Mouse (Mus musculus) bone marrow, adult 2 months (tissue): ENCODE data around the gene Usp20. TPM values are rescaled to one million over a fixed set of nuclear protein-coding genes. Genes with fewer than 3 reads are reported as not detected.

Source experiments
- H3K27ac ChIP-seq: fragments of 200-500 bp; 2 replicates; pipeline ENCODE4 v1.5.1; 2012; ENCODE audit warnings: low read depth, mild to moderate bottlenecking, control low read depth, inconsistent platforms, low read length; ENCODE audit not compliant: control insufficient read depth, poor library complexity, insufficient read depth
- H3K4me1 ChIP-seq: fragments of 200-500 bp; 2 replicates; pipeline ENCODE4 v1.6.1; 2011; ENCODE audit warnings: low read length; ENCODE audit not compliant: control insufficient read depth, insufficient read depth
- H3K4me3 ChIP-seq: fragments of 200-500 bp; replicated peaks from 2 replicates; pipeline ENCODE3; 2011; ENCODE audit warnings: mild to moderate bottlenecking, low read depth, low read length, control low read depth; ENCODE audit not compliant: control insufficient read depth
- CTCF ChIP-seq: fragments of 200-500 bp; IDR thresholded peaks from 2 replicates; pipeline ENCODE4 v1.5.1; 2011; ENCODE audit warnings: low read length, control low read depth; ENCODE audit not compliant: control insufficient read depth, insufficient read depth
- POLR2A ChIP-seq: fragments of 200-500 bp; IDR thresholded peaks from 2 replicates; pipeline ENCODE4 v1.6.1; 2011; ENCODE audit warnings: low read depth, mild to moderate bottlenecking, control low read depth, low read length, borderline replicate concordance; ENCODE audit not compliant: control insufficient read depth
- WGBS: fragments of 180-500 bp; shearing (Covaris S2); methylation state at CpG from one replicate; pipeline ENCODE4 v1.1.7; 2018; 5-methylcytosine and 5-hydroxymethylcytosine counted together
- polyA plus RNA-seq: library from polyadenylated mRNA; stranded (reverse); fragments of >200 nt; gene quantifications from 2 replicates; pipeline ENCODE4 v1.2.4, GENCODE M21; 2011; ENCODE audit warnings: low replicate concordance; ENCODE audit not compliant: missing spikeins, insufficient read depth, insufficient read length

Gene Usp20
- polyA plus RNA-seq, 1 experiment, result 11.7 TPM

DNA sequence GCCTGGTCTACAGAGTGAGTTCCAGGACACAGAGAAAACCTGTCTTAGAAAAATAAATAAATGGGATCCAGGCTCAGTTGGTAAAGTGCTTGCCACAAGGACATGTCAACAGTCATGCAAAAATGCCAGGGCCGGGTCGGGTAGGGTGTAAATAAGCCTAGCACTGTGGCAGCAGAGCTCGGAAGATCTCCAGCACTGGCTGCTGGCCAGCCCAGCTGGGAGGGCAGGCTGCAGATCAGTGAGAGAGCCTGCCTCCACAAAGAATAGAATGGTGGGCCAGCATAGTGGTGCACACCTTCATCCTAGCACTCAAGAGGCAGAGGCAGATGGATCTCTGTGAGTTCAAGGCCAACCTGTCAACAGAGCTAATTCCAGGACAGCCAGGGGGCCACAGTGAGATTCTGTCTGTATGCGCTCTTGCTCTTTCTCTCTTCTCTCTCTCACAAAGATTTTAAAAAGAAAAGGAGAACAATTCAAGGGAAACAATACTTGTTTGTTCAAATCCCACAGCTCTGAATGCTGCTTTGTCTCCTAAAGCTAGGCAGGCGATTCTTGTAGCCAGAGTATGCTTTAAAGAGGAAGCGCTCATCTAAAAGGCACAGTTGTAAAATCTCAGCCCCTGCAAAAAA, 75.6 kb downstream of the Usp20 start:
- no peak overlapping the region for H3K4me3 ChIP-seq
- peaks cover 3% of the 10 kb centered on the region; the same call in 1 of the 2 replicates for H3K4me1 ChIP-seq
- 83% methylated on average over 6 of the region's 6 CpGs for WGBS
- TF ChIP-seq POLR2A (no peak), CTCF (no peak)
- no peak overlapping the region for H3K27ac ChIP-seq

DNA sequence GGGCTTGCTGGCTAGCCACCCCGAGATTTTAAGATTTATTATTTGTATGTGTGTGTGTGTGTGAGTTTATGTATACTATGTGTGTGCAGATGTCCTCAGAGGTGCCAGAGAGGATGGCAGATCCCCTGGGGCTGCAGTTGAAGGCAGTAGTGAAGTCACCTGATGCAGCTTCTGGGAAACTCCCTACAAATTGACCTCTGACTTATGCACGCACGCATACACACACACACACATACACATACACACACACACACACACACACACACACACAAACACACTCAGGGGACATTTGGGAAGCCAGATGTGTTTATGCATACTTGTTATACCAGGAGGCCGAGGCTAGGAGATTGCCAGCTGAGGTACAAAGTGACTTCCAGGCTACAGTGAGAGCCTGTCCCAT, 76.4 kb downstream of the Usp20 start:
- Histone ChIP-seq H3K27ac (no peak overlapping the region), H3K4me3 (no peak overlapping the region), H3K4me1 (peaks cover 4% of the 10 kb centered on the region; the same call in 1 of the 2 replicates)
- 93% methylated on average over 4 of the region's 4 CpGs for WGBS
- TF ChIP-seq POLR2A, result no peak
- no peak for TF ChIP-seq CTCF

DNA sequence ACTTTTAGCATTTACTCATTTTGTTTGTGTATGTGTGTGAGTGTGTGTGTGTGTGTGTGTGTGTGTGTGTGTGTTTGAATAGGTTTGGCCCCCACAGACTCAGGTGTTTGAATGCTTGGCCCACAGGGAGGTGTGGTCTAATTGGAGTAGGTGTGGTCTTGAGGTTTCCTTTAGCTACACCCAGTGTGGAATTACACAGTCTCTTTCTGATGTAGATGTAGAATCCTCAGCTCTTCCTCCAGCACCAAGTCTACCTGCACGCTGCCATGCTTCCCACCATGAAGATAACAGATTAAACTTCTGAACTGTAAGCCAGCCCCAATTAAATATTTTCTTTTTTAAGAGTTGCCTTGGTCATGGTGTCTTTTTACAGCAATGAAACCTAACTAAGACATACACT, 78.2 kb downstream of the Usp20 start:
- WGBS, result 44% methylated on average over 1 of the region's 1 CpGs
- TF ChIP-seq POLR2A, result no peak
- peak overlapping the region; percentile 71; the same call in 1 of the 2 replicates for H3K27ac ChIP-seq
- peaks cover 4% of the 10 kb centered on the region; the same call in 1 of the 2 replicates for H3K4me1 ChIP-seq
- peak overlapping the region; percentile 52 for H3K4me3 ChIP-seq

DNA sequence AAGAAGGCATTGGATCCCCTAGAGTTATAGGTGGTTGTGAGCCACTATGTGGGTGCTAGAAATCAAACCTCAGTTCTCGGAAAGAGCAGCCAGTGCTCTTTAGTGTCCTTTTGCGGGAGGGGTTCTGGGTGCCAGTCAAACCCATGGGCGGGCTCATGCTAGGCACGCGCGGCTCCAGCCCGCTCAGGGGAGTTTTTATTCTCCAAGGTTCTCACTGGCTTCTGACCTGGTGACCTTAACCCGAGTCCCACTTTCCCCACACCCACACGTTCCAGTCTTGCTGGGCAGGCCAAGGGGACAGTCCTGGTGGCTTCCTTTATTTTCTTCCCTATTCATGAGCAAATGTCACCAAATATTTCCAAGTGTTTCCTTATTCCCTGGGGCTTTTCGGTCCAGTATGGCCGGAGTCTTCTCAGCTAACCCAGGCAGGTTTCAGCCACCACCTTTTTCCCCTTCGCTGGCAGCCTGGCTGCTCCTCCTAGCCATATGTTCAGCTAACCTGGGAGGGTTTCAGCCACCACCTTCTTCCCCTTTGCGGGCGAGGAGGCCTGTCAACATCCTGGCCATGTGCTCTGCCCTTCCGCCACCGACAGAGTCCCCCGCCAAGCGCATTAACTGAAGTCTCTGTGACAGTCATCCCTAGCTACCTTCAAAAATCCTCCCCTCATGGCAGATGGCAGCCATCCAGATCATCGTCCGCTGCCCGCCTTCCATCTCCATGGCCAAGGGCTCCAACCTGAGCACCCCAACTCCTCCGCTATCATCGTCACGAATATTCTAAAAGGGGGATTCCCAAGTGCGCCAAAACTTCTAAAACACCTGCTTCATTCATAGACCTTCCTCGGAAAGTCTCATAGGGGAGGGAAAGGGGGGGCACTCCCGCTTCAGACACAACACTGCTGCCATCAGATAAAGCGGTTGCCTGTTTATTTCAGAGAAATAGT, 79.0 kb downstream of the Usp20 start:
- H3K4me3 ChIP-seq, result peak overlapping the region; percentile 49

DNA sequence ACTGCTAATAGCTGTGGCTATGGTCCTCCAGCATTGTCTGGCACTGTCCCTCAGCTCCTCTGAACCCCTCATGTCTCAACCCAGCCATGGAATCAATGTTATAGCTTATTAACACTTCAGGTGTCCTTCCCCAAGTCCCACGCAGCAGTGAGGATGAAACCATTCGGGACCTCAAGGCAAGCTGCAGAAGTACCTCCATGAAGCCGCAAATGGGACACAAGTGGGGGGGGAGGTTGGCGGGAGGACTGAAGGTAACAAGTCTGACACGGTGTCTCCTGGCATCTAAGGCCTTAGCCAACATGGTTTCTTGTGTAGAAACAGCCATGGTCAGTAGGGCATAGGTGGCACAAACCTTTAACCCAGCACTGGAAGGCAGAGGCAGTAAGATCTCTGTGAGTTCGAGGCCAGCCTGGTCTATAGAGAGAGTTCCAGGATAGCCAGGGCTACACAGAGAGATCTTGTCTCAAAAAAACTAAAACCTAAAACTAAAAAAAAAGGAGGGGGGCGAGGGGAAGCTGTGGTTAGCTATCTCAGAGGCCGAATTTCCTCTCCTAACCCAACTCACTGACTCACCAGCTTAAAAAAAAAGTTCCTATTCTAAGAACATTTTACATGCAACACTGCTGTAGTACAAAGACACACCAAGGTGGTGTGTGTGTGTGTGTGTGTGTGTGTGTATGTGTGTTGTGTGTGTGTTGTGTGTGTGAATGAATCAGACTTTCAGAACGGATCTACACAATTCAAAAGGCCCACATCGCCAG, 80.0 kb downstream of the Usp20 start:
- Histone ChIP-seq H3K4me3 (peak overlapping the region; percentile 49), H3K27ac (peak overlapping the region; percentile 71), H3K4me1 (peaks cover 4% of the 10 kb centered on the region)
- no peak for TF ChIP-seq POLR2A
- TF ChIP-seq CTCF, result no peak
- 4% methylated on average over 10 of the region's 10 CpGs for WGBS

More for the DNA sequence above, 79.0 kb downstream of the Usp20 start:
- TF ChIP-seq CTCF (no peak), POLR2A (peak; percentile 37; the same call in 1 of the 2 replicates)
- 3% methylated on average over 28 of the region's 28 CpGs for WGBS
- H3K4me1 ChIP-seq, result peaks cover 4% of the 10 kb centered on the region; the same call in 1 of the 2 replicates
- peak overlapping the region; percentile 71 for H3K27ac ChIP-seq

DNA sequence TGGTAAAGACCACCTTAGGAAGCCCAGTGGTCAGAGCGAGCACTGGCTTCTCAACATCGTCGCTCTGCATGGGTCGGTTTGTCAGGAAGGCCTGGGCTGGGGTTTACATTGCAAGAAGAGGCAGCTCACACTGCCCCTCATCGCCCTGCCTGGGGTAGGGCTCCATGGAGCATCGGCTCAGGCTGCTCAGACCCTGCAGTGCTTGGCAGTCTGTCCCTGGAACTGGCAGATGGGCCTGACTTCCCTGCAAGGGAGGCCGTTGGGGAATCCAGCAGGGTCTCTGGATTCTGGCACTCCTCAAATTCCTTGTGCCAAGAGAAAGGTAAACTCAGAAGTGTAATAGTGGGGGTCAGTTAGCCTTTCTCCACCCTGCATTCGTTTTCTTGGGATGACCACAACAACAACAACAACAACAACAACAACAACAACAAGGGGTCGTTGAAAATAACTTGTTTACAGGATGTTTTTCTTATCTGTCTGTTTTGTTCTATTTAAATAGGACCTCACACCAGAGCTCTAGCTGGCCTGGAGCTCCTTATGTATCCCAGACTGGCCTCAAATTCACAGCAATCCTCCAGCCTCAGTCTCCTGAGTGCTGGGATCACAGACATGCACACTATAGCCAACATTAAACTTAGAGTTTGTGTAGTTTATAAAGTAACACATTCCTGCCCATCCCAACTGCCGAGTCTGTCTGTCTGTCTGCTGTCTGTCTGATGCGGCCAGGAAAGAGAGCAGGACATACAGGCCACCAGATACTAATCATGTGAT, 84.1 kb downstream of the Usp20 start:
- H3K4me1 ChIP-seq, result peaks cover 6% of the 10 kb centered on the region
- H3K4me3 ChIP-seq, result no peak overlapping the region
- H3K27ac ChIP-seq, result no peak overlapping the region
- WGBS, result 85% methylated on average over 11 of the region's 11 CpGs
- TF ChIP-seq CTCF, result no peak
- no peak for TF ChIP-seq POLR2A

DNA sequence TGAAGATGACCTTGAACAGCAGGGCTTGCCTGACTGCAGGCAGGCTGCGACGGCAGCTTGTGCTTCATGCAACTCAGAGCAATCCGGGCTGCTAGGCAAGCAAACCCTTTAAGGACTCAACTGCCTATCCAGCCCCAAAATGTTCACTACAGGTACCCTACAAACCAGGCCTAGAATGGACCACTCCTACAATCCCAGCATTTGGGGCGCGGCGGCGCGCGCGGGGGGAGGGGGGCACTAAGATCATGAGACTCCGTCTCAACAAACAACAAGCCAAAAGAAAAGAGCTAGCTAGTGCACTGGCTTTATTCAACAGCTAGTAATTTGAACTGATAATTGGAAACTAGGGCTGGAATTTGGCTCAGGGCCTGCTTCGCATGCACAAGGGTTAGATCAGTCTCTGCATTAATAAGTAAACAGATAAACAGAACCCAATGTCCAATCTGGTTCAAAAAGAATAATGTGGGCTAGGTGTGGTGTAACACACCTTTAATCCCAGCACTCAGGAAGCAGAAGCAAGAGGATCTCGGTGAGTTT, 85.0 kb downstream of the Usp20 start:
- Histone ChIP-seq H3K4me1 (peaks cover 3% of the 10 kb centered on the region), H3K4me3 (no peak overlapping the region), H3K27ac (no peak overlapping the region)
- WGBS, result 90% methylated on average over 13 of the region's 13 CpGs
- TF ChIP-seq CTCF (no peak), POLR2A (no peak)
